Mouse (Mus musculus) cortical plate, adult 2 months (tissue): Measurements from ENCODE around the gene Erc1.

Experiments used
- CTCF ChIP-seq: fragments of 200-500 bp; IDR thresholded peaks from 2 replicates; pipeline ENCODE4 v1.5.1; 2011; ENCODE audit warnings: mild to moderate bottlenecking, control low read depth, low read length; ENCODE audit not compliant: insufficient read depth; ENCODE audit errors: extremely low read depth
- POLR2A ChIP-seq: fragments of 200-500 bp; IDR thresholded peaks from 2 replicates; pipeline ENCODE4 v1.6.1; 2011; ENCODE audit warnings: mild to moderate bottlenecking, low read length, control low read depth; ENCODE audit not compliant: insufficient read depth; ENCODE audit errors: extremely low read depth

DNA sequence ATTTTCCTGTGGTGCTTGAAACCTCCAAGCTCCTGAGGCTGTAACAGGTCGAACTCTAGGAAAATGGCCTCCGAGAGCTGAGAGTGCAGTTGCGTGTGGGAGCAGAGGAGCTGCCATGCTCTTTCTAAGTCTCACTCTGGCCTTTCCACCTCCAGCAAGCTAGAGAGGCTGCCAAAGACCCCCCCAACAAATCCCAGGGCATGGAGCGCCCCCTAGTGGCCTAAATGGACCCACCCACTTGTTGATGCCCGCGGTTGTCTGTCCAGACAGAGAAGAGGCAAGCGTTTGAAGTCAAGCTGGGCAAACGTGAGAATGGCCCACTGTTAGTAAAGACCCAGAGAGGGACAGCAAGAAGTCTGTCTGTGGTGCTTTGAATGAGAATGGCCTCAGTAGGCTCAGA, 293.5 kb downstream of the Erc1 start:
- TF ChIP-seq POLR2A (no peak), CTCF (no peak)
